Mouse (Mus musculus) stomach, postnatal 0 days (tissue): ENCODE results near the gene Inpp5b.

Experiments used
- CTCF ChIP-seq: IDR thresholded peaks from 2 replicates; pipeline ENCODE4 v1.5.1; 2016; ENCODE audit warnings: antibody characterized with exemption, low read depth, mild to moderate bottlenecking, moderate library complexity
- EP300 ChIP-seq: optimal IDR thresholded peaks from 2 replicates; pipeline ENCODE3; 2016; ENCODE audit warnings: antibody characterized with exemption

DNA sequence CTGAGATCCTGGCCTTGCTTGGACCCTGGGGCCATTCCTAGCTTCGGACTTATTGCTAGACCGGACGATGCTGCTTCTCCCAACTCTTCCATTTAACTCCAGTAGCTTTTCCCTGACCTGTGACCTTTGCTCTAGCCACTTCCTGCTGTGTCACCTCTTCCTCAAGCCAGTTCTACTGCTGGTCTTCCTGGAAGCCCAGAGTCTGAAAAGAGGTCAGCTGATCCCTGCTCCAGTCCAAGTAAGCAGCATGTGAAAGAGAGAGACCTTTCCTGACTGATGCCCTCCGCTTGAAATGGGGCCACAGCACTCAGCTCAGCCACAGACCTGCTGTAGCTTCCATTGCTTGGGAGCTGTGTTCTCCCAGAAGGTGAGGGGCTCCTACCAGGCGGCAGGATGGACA is 4.2 kb upstream of the Inpp5b start:
- TF ChIP-seq EP300 (no peak), CTCF (no peak)
